Mouse (Mus musculus): ENCODE measurements at regions not wholly inside any gene's neighbourhood (a gene's known extent, or its start where the extent isn't known, plus 50 kb on each side); places are given as distances from the start of the nearest gene placed in this dataset.

DNA sequence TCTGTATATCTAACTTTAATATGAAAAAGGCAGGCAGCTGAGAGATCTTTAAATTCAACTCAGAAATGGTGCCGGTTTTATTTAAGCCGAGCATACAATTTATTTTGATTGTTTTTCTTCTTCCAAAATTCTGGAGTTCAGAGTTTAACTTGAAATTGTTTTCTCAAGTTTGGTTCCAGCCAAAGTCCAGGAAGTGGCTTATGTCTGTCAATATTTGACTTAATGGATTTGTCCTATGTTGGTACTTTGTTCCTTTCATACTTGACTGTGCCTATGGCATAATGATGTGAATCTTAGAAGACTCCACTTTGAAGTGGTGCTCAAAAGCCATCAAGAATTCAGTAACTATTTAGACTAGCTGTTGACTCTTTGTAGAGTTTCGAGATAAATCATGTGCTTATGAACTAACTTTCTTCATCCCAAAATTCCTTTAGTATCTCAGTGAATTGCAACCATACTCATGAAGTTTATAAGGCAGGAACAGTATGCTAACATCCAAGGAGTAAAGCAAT, 247.6 kb downstream of the Gm11146 start:
- no peak for ATAC-seq (replicated peaks; ENCODE audit: insufficient number of reproducible peaks, insufficient read depth, low FRiP score, low read depth)
- Histone ChIP-seq H3K4me1 (replicated peaks) (0 out of 2 replicates have a peak, but pooled peaks cover 1% of the 10 kb centered on the region), H3K4me2 (no peak overlapping the region), H3K9me3 (replicated peaks) (no peaks in the 10 kb centered on the region), H3K9ac (no peak overlapping the region), H3K36me3 (no peaks in the 10 kb centered on the region), H3K4me3 (no peak overlapping the region), H3K27me3 (no peaks in the 10 kb centered on the region), H3K27ac (no peak overlapping the region)
- 85% methylated on average over 3 of the region's 3 CpGs for WGBS

- Histone ChIP-seq H3K27me3 (no peaks in the 10 kb centered on the region), H3K9me3 (replicated peaks) (no peaks in the 10 kb centered on the region), H3K4me2 (no peak overlapping the region), H3K4me1 (replicated peaks) (peaks cover 3% of the 10 kb centered on the region; the same call in 1 of the 2 replicates), H3K4me3 (no peak overlapping the region), H3K36me3 (no peaks in the 10 kb centered on the region), H3K9ac (no peak overlapping the region), H3K27ac (no peak overlapping the region)
- 40% methylated on average over 7 of the region's 7 CpGs for WGBS
- ATAC-seq (replicated peaks; ENCODE audit: insufficient number of reproducible peaks, insufficient read depth, low FRiP score, low read depth) = no peak
Observed at GRCm38 (mm10) chr16:77346128-77346527, 255.8 kb downstream of the Gm11146 start.

DNA sequence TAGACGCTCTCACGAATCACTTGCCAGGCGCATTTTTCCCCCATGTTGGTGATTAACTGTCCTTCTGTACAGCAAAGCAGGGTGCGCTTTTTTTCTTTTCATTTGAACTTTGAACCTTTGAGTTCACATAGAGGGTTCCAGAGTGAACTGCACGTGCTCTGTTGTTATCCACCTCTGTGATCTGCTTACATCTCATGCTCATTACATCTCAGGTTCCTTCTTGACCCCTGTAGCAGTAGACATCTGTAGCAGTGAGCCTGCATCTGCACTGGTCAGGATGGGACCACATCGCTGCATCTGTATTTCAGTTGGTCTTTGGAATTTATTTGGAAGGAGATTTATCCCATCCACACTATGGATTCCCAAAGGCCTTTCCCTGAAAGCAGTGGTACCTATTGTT, 269.6 kb downstream of the Gm11146 start:
- Histone ChIP-seq H3K36me3 (no peaks in the 10 kb centered on the region), H3K9ac (no peak overlapping the region), H3K4me3 (no peak overlapping the region), H3K9me3 (replicated peaks) (no peaks in the 10 kb centered on the region), H3K4me2 (no peak overlapping the region), H3K27ac (0 out of 2 replicates have a peak overlapping the region, but pooled peaks have one; percentile 4), H3K4me1 (replicated peaks) (no peaks in the 10 kb centered on the region), H3K27me3 (no peaks in the 10 kb centered on the region)
- no peak for ATAC-seq (replicated peaks; ENCODE audit: insufficient number of reproducible peaks, insufficient read depth, low FRiP score, low read depth)
- 80% methylated on average over 6 of the region's 6 CpGs for WGBS

DNA sequence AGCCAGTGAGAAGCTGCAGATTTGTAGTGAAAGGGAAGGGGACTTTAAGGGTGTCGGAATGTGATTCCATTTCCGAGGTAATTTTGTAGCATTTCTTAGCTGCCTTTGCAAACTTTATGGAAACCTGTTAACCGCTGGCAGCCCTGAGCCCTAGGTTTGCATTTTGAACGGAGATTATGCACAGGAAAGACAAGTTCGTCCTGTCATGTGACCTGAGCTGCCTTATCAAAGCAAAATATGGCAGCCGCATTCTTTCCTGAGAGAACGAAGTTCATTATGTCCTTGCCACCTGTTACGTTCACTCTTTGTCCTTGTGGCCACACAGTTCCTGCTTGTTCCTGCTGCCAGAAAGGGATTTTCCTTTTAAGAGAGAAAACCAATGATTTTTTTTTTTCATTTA, 270.9 kb downstream of the Gm11146 start:
- peak; percentile 61 for ATAC-seq (replicated peaks; ENCODE audit: insufficient number of reproducible peaks, insufficient read depth, low FRiP score, low read depth)
- Histone ChIP-seq H3K9me3 (replicated peaks) (no peaks in the 10 kb centered on the region), H3K4me1 (replicated peaks) (no peaks in the 10 kb centered on the region), H3K27ac (peak overlapping the region; percentile 97), H3K4me2 (peak overlapping the region; percentile 71), H3K4me3 (peak overlapping the region; percentile 64), H3K9ac (peak overlapping the region; percentile 43; the same call in 1 of the 2 replicates), H3K27me3 (no peaks in the 10 kb centered on the region), H3K36me3 (no peaks in the 10 kb centered on the region)
- 11% methylated on average over 8 of the region's 8 CpGs for WGBS

GRCm38 (mm10) chr16:77329711-77330530, 272.0 kb downstream of the Gm11146 start:
- peak; percentile 77 for ATAC-seq (replicated peaks; ENCODE audit: insufficient number of reproducible peaks, insufficient read depth, low FRiP score, low read depth)
- 10% methylated on average over 10 of the region's 10 CpGs for WGBS
- H3K4me3 ChIP-seq = peak overlapping the region; percentile 64

DNA sequence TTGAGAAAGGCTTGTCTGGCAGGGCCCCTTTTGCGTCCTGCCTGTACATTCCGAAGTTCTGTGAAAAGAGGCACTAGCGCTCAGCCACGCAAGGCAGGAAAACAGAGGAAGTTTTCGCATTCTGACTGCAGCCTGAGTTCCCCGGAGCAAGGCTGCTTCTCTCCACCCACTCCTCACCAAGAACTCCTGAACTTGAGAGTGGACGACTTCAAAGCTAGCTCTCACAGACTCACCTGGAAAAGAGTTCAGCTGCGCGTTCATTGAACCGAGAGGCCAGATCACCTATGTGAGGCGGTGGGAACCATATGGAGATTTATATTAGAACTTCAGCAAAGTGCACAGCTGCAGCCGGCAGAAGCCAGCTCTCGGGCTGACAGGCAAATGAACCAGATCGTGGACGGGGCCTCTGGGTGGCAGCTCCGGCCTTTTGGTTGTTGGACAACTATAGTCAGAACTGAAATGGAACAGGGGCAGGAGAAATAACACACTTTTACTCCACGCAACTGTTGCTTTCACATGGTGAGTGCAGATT, 272.7 kb downstream of the Gm11146 start:
- Histone ChIP-seq H3K27me3 (no peaks in the 10 kb centered on the region), H3K27ac (peak overlapping the region; percentile 97), H3K9me3 (replicated peaks) (no peaks in the 10 kb centered on the region), H3K4me1 (replicated peaks) (no peaks in the 10 kb centered on the region), H3K36me3 (no peaks in the 10 kb centered on the region), H3K4me2 (peak overlapping the region; percentile 71), H3K9ac (peak overlapping the region; percentile 78), H3K4me3 (peak overlapping the region; percentile 64)
- WGBS = 2% methylated on average over 17 of the region's 17 CpGs
- ATAC-seq (replicated peaks; ENCODE audit: insufficient number of reproducible peaks, insufficient read depth, low FRiP score, low read depth) = peak; percentile 70

More at GRCm38 (mm10) chr16:77329711-77330530, 272.0 kb downstream of the Gm11146 start:
- peak overlapping the region; percentile 97 for H3K27ac ChIP-seq
- H3K9me3 ChIP-seq (replicated peaks) = no peaks in the 10 kb centered on the region
- H3K9ac ChIP-seq = peak overlapping the region; percentile 78
- H3K4me2 ChIP-seq = peak overlapping the region; percentile 71
- H3K4me1 ChIP-seq (replicated peaks) = no peaks in the 10 kb centered on the region
- H3K36me3 ChIP-seq = no peaks in the 10 kb centered on the region
- no peaks in the 10 kb centered on the region for H3K27me3 ChIP-seq

- no peak for ATAC-seq (replicated peaks; ENCODE audit: insufficient number of reproducible peaks, insufficient read depth, low FRiP score, low read depth)
- Histone ChIP-seq H3K36me3 (no peaks in the 10 kb centered on the region), H3K4me2 (peak overlapping the region; percentile 71), H3K9me3 (replicated peaks) (no peaks in the 10 kb centered on the region), H3K27ac (peak overlapping the region; percentile 97), H3K4me3 (peak overlapping the region; percentile 64), H3K4me1 (replicated peaks) (no peaks in the 10 kb centered on the region), H3K9ac (peak overlapping the region; percentile 78), H3K27me3 (no peaks in the 10 kb centered on the region)
- 37% methylated on average over 6 of the region's 6 CpGs for WGBS
Observed at GRCm38 (mm10) chr16:77328628-77329159, 273.2 kb downstream of the Gm11146 start.

GRCm38 (mm10) chr16:77328049-77328448, 273.8 kb downstream of the Gm11146 start:
- WGBS = 58% methylated on average over 5 of the region's 5 CpGs
- Histone ChIP-seq H3K4me3 (no peak overlapping the region), H3K36me3 (no peaks in the 10 kb centered on the region), H3K9ac (no peak overlapping the region), H3K27me3 (no peaks in the 10 kb centered on the region), H3K4me1 (replicated peaks) (no peaks in the 10 kb centered on the region), H3K4me2 (no peak overlapping the region), H3K9me3 (replicated peaks) (no peaks in the 10 kb centered on the region), H3K27ac (no peak overlapping the region)
- ATAC-seq (replicated peaks; ENCODE audit: insufficient number of reproducible peaks, insufficient read depth, low FRiP score, low read depth) = no peak

DNA sequence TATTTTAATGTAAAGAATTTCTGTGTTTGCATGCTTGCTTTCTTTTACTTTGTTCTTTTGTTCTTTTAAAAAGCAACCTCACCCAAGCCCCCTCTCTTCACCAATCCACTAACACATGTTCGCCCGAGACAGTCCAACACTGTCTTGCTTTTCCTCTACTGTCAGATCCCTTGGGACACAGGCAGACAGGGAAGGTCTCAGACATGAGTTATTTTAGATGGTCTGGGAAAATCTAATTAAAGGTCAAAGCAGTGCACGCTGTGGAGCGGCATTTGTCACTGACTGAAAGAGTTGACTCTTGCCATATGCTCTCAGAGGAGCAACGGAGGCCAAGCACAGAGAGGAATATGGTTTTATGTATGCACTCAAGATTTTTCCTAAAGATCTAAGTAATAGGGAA, 279.6 kb downstream of the Gm11146 start:
- Histone ChIP-seq H3K9me3 (replicated peaks) (no peaks in the 10 kb centered on the region), H3K27ac (no peak overlapping the region), H3K36me3 (no peaks in the 10 kb centered on the region), H3K9ac (no peak overlapping the region), H3K4me3 (no peak overlapping the region), H3K4me1 (replicated peaks) (no peaks in the 10 kb centered on the region), H3K27me3 (no peaks in the 10 kb centered on the region), H3K4me2 (no peak overlapping the region)
- no peak for ATAC-seq (replicated peaks; ENCODE audit: insufficient number of reproducible peaks, insufficient read depth, low FRiP score, low read depth)
- WGBS = 38% methylated on average over 5 of the region's 5 CpGs

DNA sequence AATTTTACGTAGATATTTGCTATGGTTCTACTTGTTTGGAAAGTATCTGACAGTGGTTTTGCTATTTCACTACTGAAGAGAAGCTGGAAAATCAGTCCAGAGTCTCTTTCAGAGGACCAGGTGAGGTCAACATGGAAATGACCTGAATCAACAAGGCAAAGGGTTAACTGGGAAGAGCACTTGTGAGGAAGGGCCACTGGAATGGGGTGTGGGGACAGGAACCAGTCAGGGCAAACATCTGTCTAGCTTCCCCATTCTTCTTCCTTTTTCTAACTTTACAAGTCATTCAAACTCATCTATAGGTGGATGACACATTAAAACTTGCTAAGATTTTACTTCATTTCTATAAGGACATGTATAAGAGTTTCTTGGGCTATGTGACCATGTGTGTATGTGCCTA, 283.7 kb downstream of the Gm11146 start:
- Histone ChIP-seq H3K4me2 (no peak overlapping the region), H3K27me3 (no peaks in the 10 kb centered on the region), H3K9me3 (replicated peaks) (no peaks in the 10 kb centered on the region), H3K4me3 (no peak overlapping the region), H3K4me1 (replicated peaks) (no peaks in the 10 kb centered on the region), H3K36me3 (no peaks in the 10 kb centered on the region), H3K27ac (no peak overlapping the region), H3K9ac (no peak overlapping the region)
- 83% methylated on average over 1 of the region's 1 CpGs for WGBS
- ATAC-seq (replicated peaks; ENCODE audit: insufficient number of reproducible peaks, insufficient read depth, low FRiP score, low read depth) = no peak

GRCm38 (mm10) chr16:77315354-77315753, 286.5 kb downstream of the Gm11146 start:
- 51% methylated on average over 1 of the region's 1 CpGs for WGBS
- ATAC-seq (replicated peaks; ENCODE audit: insufficient number of reproducible peaks, insufficient read depth, low FRiP score, low read depth) = no peak
- Histone ChIP-seq H3K4me3 (no peak overlapping the region), H3K4me2 (no peak overlapping the region), H3K27ac (no peak overlapping the region), H3K27me3 (no peaks in the 10 kb centered on the region), H3K9ac (no peak overlapping the region), H3K9me3 (replicated peaks) (no peaks in the 10 kb centered on the region), H3K36me3 (no peaks in the 10 kb centered on the region), H3K4me1 (replicated peaks) (no peaks in the 10 kb centered on the region)
